Mouse (Mus musculus): ENCODE data around the gene Rpl19.

DNA sequence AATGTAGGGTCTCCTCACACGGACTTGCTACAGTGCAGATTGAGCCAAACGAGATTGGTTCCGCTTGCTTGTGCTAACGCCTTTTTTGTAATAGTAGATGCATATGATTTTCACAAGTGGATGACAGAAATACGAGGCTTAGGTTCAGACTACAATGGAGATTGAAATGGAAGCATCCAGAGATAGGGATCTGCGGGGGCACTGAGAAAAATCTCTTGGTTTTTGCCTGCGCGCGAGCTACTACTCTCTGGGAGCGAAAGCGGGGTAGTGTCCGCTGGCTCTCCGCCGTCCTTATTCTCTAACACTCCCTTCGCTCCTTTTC is 301 bp upstream of the Rpl19 start:
- TF ChIP-seq CTCF (IDR thresholded peaks at IDR 0.05; ENCODE audit: low read depth) (no peak), EP300 (IDR thresholded peaks at IDR 0.05; ENCODE audit: low read depth) (no peak; the same call in 1 of the 2 replicates)
